Comparison of ENCODE assay signal across 11 mouse cellular contexts in genomic region chr1:133168318-133169060, GRCm38 (mm10). TPM values are rescaled to one million over a fixed set of nuclear protein-coding genes. Genes with fewer than 3 reads are reported as not detected.
A peak's percentile ranks its signal among the peaks of the same experiment; 100 is the strongest.
DNase-seq lines count a peak whose midpoint lies in the region; ATAC-seq and TF ChIP-seq lines count a peak whose summit lies in the region.
"Had no signal": no experiment of that assay in that cellular context is flagged by ENCODE, and none has a peak within 500 bp of the region (broad histone marks: within the 10 kb centered on the region; RNA-seq: fewer than 3 reads in every experiment).

No protein-coding gene starts in this region.

- peak overlapping the region; percentile 38 for H3K4me2 ChIP-seq in heart, embryonic 12.5 days
- H3K4me2 ChIP-seq in intestine, embryonic 15.5 days (replicated peaks): peak overlapping the region; percentile 42
- peak overlapping the region; percentile 34 for H3K4me2 ChIP-seq in stomach, embryonic 16.5 days (ENCODE audit: low read depth, low read length)
- H3K4me2 ChIP-seq: midbrain, embryonic 13.5 days had no signal

- H3K27me3 ChIP-seq in heart, embryonic 12.5 days (replicated peaks): peaks cover 74% of the 10 kb centered on the region
- peaks cover 12% of the 10 kb centered on the region for H3K27me3 ChIP-seq in heart, adult 2 months (ENCODE audit: control insufficient read depth, insufficient read depth, low read length)
- H3K27me3 ChIP-seq in intestine, embryonic 15.5 days (replicated peaks): peaks cover 8% of the 10 kb centered on the region; the same call in 1 of the 2 replicates
- H3K27me3 ChIP-seq in stomach, embryonic 16.5 days (ENCODE audit: control insufficient read depth, insufficient read depth, low read length): peaks cover 3% of the 10 kb centered on the region; the same call in 1 of the 2 replicates

- no peak for TF ChIP-seq EP300 in heart, adult 2 months (IDR thresholded peaks at IDR 0.05; ENCODE audit: insufficient read depth, low read depth, low read length)

- H3K36me3 ChIP-seq in heart, embryonic 12.5 days: no peaks in the 10 kb centered on the region
- H3K36me3 ChIP-seq in heart, adult 2 months (ENCODE audit: control insufficient read depth, insufficient read depth, low read length): no peaks in the 10 kb centered on the region
- H3K36me3 ChIP-seq in intestine, embryonic 15.5 days: no peaks in the 10 kb centered on the region
- H3K36me3 ChIP-seq in stomach, embryonic 16.5 days (ENCODE audit: control insufficient read depth, insufficient read depth, low read length): no peaks in the 10 kb centered on the region
- H3K36me3 ChIP-seq: midbrain, embryonic 13.5 days had no signal

- no peak for TF ChIP-seq POLR2A in heart, adult 2 months (IDR thresholded peaks at IDR 0.05; ENCODE audit: insufficient read depth, low read depth, low read length)
- TF ChIP-seq POLR2A in lung, adult 2 months (IDR thresholded peaks at IDR 0.05; ENCODE audit: borderline replicate concordance, extremely low read depth, low read depth, low read length): no peak

- intact Hi-C loops in heart, adult 2 months (cut with DNase I): no loop called here

- H3K9ac ChIP-seq in heart, embryonic 12.5 days: no peak overlapping the region
- H3K9ac ChIP-seq in heart, adult 2 months (ENCODE audit: low read depth, low read length): no peak overlapping the region
- no peak overlapping the region for H3K9ac ChIP-seq in intestine, embryonic 15.5 days
- H3K9ac ChIP-seq in stomach, embryonic 16.5 days (ENCODE audit: low read length): peak overlapping the region; percentile 22; the same call in 1 of the 2 replicates
- H3K9ac ChIP-seq: midbrain, embryonic 13.5 days had no signal

- WGBS in heart, embryonic 12.5 days: 44% methylated on average over 19 of the region's 19 CpGs
- 34% methylated on average over 19 of the region's 19 CpGs for WGBS in heart, adult 2 months
- WGBS in lung, adult 2 months: 34% methylated on average over 19 of the region's 19 CpGs
- WGBS in intestine, embryonic 15.5 days: 31% methylated on average over 19 of the region's 19 CpGs
- WGBS in stomach, embryonic 16.5 days: 24% methylated on average over 19 of the region's 19 CpGs

- H3K4me1 ChIP-seq in heart, embryonic 12.5 days (replicated peaks): peaks cover 19% of the 10 kb centered on the region
- H3K4me1 ChIP-seq in heart, adult 2 months (ENCODE audit: control insufficient read depth, insufficient read depth, low read length): no peaks in the 10 kb centered on the region
- peaks cover 7% of the 10 kb centered on the region; the same call in 1 of the 2 replicates for H3K4me1 ChIP-seq in lung, adult 2 months (ENCODE audit: control insufficient read depth, insufficient read depth, low read length)
- H3K4me1 ChIP-seq in intestine, embryonic 15.5 days (replicated peaks): peaks cover 17% of the 10 kb centered on the region
- H3K4me1 ChIP-seq in stomach, embryonic 16.5 days (ENCODE audit: control insufficient read depth, insufficient read depth, low read length): peaks cover 18% of the 10 kb centered on the region

- no peak overlapping the region for H3K27ac ChIP-seq in heart, embryonic 12.5 days (ENCODE audit: poor library complexity, severe bottlenecking)
- H3K27ac ChIP-seq in heart, adult 2 months: no peak overlapping the region
- H3K27ac ChIP-seq in intestine, embryonic 15.5 days: no peak overlapping the region
- H3K27ac ChIP-seq in stomach, embryonic 16.5 days (ENCODE audit: low read length): no peak overlapping the region
- H3K27ac ChIP-seq: midbrain, embryonic 13.5 days had no signal

- no peak; the same call in 1 of the 2 replicates for ATAC-seq in heart, embryonic 12.5 days (ENCODE audit: insufficient number of reproducible peaks, low FRiP score)
- ATAC-seq in intestine, embryonic 15.5 days: no peak
- ATAC-seq in stomach, embryonic 16.5 days (ENCODE audit: insufficient read depth, low FRiP score): no peak
- ATAC-seq: midbrain, embryonic 13.5 days had no signal

- DNase-seq in heart, adult 2 months: no peak
- peak; percentile 49 for DNase-seq in lung, postnatal 10 days
- DNase-seq in lung, adult 2 months: no peak
- DNase-seq in frontal cortex, postnatal 36 days (ENCODE audit: low spot score in 2 of 2): no peak
- DNase-seq in urinary bladder, postnatal 4 days (ENCODE audit: low spot score in 2 of 2): no peak
- DNase-seq: cerebellum, adult 9-11 months; thymus, postnatal 36 days had no signal

- no peak overlapping the region for H3K4me3 ChIP-seq in heart, embryonic 12.5 days
- H3K4me3 ChIP-seq in heart, adult 2 months: no peak overlapping the region
- no peak overlapping the region for H3K4me3 ChIP-seq in lung, adult 2 months (replicated peaks; ENCODE audit: extremely low read depth, low read depth, low read length)
- no peak overlapping the region for H3K4me3 ChIP-seq in intestine, embryonic 15.5 days (replicated peaks)
- H3K4me3 ChIP-seq in stomach, embryonic 16.5 days (replicated peaks; ENCODE audit: low read length): peak overlapping the region; percentile 23; the same call in 1 of the 2 replicates
- H3K4me3 ChIP-seq: midbrain, embryonic 13.5 days had no signal

- H3K79me2 ChIP-seq in heart, adult 2 months (replicated peaks; ENCODE audit: control insufficient read depth, insufficient read depth, low read length): no peaks in the 10 kb centered on the region

- H3K9me3 ChIP-seq in heart, embryonic 12.5 days (replicated peaks): no peaks in the 10 kb centered on the region
- H3K9me3 ChIP-seq in intestine, embryonic 15.5 days: no peaks in the 10 kb centered on the region
- H3K9me3 ChIP-seq in stomach, embryonic 16.5 days (replicated peaks; ENCODE audit: control insufficient read depth, low read length): no peaks in the 10 kb centered on the region
- H3K9me3 ChIP-seq: midbrain, embryonic 13.5 days had no signal

- no peak for TF ChIP-seq CTCF in heart, adult 2 months (IDR thresholded peaks at IDR 0.05)
- no peak for TF ChIP-seq CTCF in lung, adult 2 months (IDR thresholded peaks at IDR 0.05; ENCODE audit: insufficient read depth, low read length)

RNA-seq across cellular contexts. Expression of gene Plekha6, which starts 4.5 kb away (rescaled TPM):
- polyA plus RNA-seq in heart, embryonic 12.5 days (2016; fragmentation: Nextera tagmentation; extraction: Ambion mirVana): 18.7 and 19.4 TPM in 2 replicates
- total RNA-seq in heart, adult 2 months (2021): 10 to 100 TPM; 51.0 to 67.5 TPM
- polyA plus RNA-seq in heart, adult 2 months (2012; rRNA removed): 55.2 and 81.4 TPM in 2 replicates
- 38.4 and 39.4 TPM in 2 replicates for polyA plus RNA-seq in lung, adult 2 months (2012; rRNA removed)
- polyA plus RNA-seq in intestine, embryonic 15.5 days (2015; fragmentation: Nextera tagmentation; extraction: Ambion mirVana): 13.7 and 15.3 TPM in 2 replicates
- 17.0 and 17.7 TPM in 2 replicates for polyA plus RNA-seq in stomach, embryonic 16.5 days (2015; fragmentation: Nextera tagmentation; extraction: Ambion mirVana)

RNA-seq across cellular contexts. Expression of gene Ppp1r15b, which starts 37.5 kb away (rescaled TPM):
- 42.3 and 46.2 TPM in 2 replicates for polyA plus RNA-seq in heart, embryonic 12.5 days (2016; fragmentation: Nextera tagmentation; extraction: Ambion mirVana)
- 10 to 100 TPM; 21.5 to 22.8 TPM for total RNA-seq in heart, adult 2 months (2021)
- polyA plus RNA-seq in heart, adult 2 months (2012; rRNA removed): 8.6 and 12.8 TPM in 2 replicates
- 24.2 and 26.5 TPM in 2 replicates for polyA plus RNA-seq in lung, adult 2 months (2012; rRNA removed)
- polyA plus RNA-seq in intestine, embryonic 15.5 days (2015; fragmentation: Nextera tagmentation; extraction: Ambion mirVana): 46.7 and 46.9 TPM in 2 replicates
- polyA plus RNA-seq in stomach, embryonic 16.5 days (2015; fragmentation: Nextera tagmentation; extraction: Ambion mirVana): 55.3 and 57.0 TPM in 2 replicates
